Mouse (Mus musculus): ENCODE measurements at regions not wholly inside any gene's neighbourhood (a gene's known extent, or its start where the extent isn't known, plus 50 kb on each side); places are given as distances from the start of the nearest gene placed in this dataset.
"Not testable (repeated sequence)": the region's sequence is repeated elsewhere in the genome, so short reads cannot be mapped to it uniquely, and the experiment has no call there.

GRCm38 (mm10) chr14:71564816-71565215 is 926.8 kb downstream of the Gm9195 start:
- no peaks in the 10 kb centered on the region for H3K4me1 ChIP-seq (ENCODE audit: control insufficient read depth in 1 of 2, insufficient read depth in 2 of 2)
- no peak for DNase-seq (ENCODE audit: extremely low read depth)
- in situ Hi-C loops (cut with MboI; ENCODE audit: low pct_ligation_motif_present, low pct_unique_long_range_greater_than_20kb, low sequenced_read_pairs) = no loop called here
- TF ChIP-seq RCOR1 (conservative IDR thresholded peaks at IDR 0.05; ENCODE audit: low read depth, low read length) = no peak
- no peak for TF ChIP-seq CHD1 (IDR thresholded peaks at IDR 0.05; ENCODE audit: low read depth, low read length)
- no peak for TF ChIP-seq MYC (IDR thresholded peaks at IDR 0.05; ENCODE audit: low read depth, low read length)
- TF ChIP-seq BHLHE40 (IDR thresholded peaks at IDR 0.05; ENCODE audit: low read depth, low read length) = no peak
- no peak for TF ChIP-seq USF2 (conservative IDR thresholded peaks at IDR 0.05; ENCODE audit: low read depth, low read length)
- no peak for TF ChIP-seq ZMIZ1 (IDR thresholded peaks at IDR 0.05; ENCODE audit: low read depth, low read length)
- no peak for TF ChIP-seq MEF2A (IDR thresholded peaks at IDR 0.05; ENCODE audit: borderline replicate concordance, low read depth, low read length)
- TF ChIP-seq TBP (conservative IDR thresholded peaks at IDR 0.05; ENCODE audit: low read depth, low read length) = no peak
- TF ChIP-seq MAZ (IDR thresholded peaks at IDR 0.05; ENCODE audit: low read depth, low read length) = no peak
- TF ChIP-seq ETS1 (conservative IDR thresholded peaks at IDR 0.05; ENCODE audit: low read depth, low read length) = no peak
- TF ChIP-seq KAT2A (IDR thresholded peaks at IDR 0.05; ENCODE audit: insufficient replicate concordance, low read length) = no peak
- no peak for TF ChIP-seq ELF1 (IDR thresholded peaks at IDR 0.05; ENCODE audit: low read depth, low read length)
- H3K4me2 ChIP-seq (ENCODE audit: insufficient read depth, low read depth, poor library complexity, severe bottlenecking) = no peak overlapping the region
- H3K4me3 ChIP-seq (replicated peaks in 1 of 3; ENCODE audit: low read depth in 2 of 3, low read length in 2 of 3, poor library complexity in 1 of 3) = no peak overlapping the region
- no peak overlapping the region for H3K27ac ChIP-seq (ENCODE audit: insufficient read depth, low read depth)
- H3K27me3 ChIP-seq (replicated peaks) = peaks cover 39% of the 10 kb centered on the region
- dilution Hi-C loops (cut with MboI; ENCODE audit: extremely low pct_ligation_motif_present, extremely low pct_unique_long_range_greater_than_20kb, low sequenced_read_pairs) = no loop called here
- no peaks in the 10 kb centered on the region for H3K36me3 ChIP-seq (replicated peaks in 1 of 2; ENCODE audit: control insufficient read depth in 1 of 2, insufficient read depth in 1 of 2, low read length in 1 of 2)
- H3K9ac ChIP-seq (ENCODE audit: insufficient read depth, low read depth) = no peak overlapping the region
- H3K79me2 ChIP-seq (replicated peaks; ENCODE audit: control insufficient read depth, extremely low read depth, insufficient read depth, poor library complexity, severe bottlenecking) = no peaks in the 10 kb centered on the region
- no peaks in the 10 kb centered on the region for H3K9me3 ChIP-seq (replicated peaks; ENCODE audit: low read length)

- dilution Hi-C loops (cut with MboI; ENCODE audit: extremely low pct_ligation_motif_present, extremely low pct_unique_long_range_greater_than_20kb, low sequenced_read_pairs) (no loop called here), in situ Hi-C loops (cut with MboI; ENCODE audit: low pct_ligation_motif_present, low pct_unique_long_range_greater_than_20kb, low sequenced_read_pairs) (no loop called here)
- Histone ChIP-seq H3K36me3 (replicated peaks in 1 of 2; ENCODE audit: control insufficient read depth in 1 of 2, insufficient read depth in 1 of 2, low read length in 1 of 2) (no peaks in the 10 kb centered on the region), H3K27ac (ENCODE audit: insufficient read depth, low read depth) (no peak overlapping the region), H3K9me3 (replicated peaks; ENCODE audit: low read length) (no peaks in the 10 kb centered on the region), H3K4me2 (ENCODE audit: insufficient read depth, low read depth, poor library complexity, severe bottlenecking) (no peak overlapping the region), H3K27me3 (replicated peaks) (peaks cover 47% of the 10 kb centered on the region), H3K4me3 (replicated peaks in 1 of 3; ENCODE audit: low read depth in 2 of 3, low read length in 2 of 3, poor library complexity in 1 of 3) (no peak overlapping the region), H3K79me2 (replicated peaks; ENCODE audit: control insufficient read depth, extremely low read depth, insufficient read depth, poor library complexity, severe bottlenecking) (no peaks in the 10 kb centered on the region), H3K9ac (ENCODE audit: insufficient read depth, low read depth) (no peak overlapping the region), H3K4me1 (ENCODE audit: control insufficient read depth in 1 of 2, insufficient read depth in 2 of 2) (no peaks in the 10 kb centered on the region)
- DNase-seq (ENCODE audit: extremely low read depth) = no peak
- TF ChIP-seq MXI1 (IDR thresholded peaks at IDR 0.05; ENCODE audit: low read depth, low read length) (no peak), JUND (conservative IDR thresholded peaks at IDR 0.05; ENCODE audit: low read depth, low read length) (no peak), ZKSCAN1 (IDR thresholded peaks at IDR 0.05; ENCODE audit: borderline replicate concordance, low read depth, low read length) (no peak), EP300 (IDR thresholded peaks at IDR 0.05; ENCODE audit: low read length) (no peak), USF1 (IDR thresholded peaks at IDR 0.05; ENCODE audit: low read depth, low read length) (no peak), IRF4 (IDR thresholded peaks at IDR 0.05; ENCODE audit: low read depth, low read length) (no peak), TBP (conservative IDR thresholded peaks at IDR 0.05; ENCODE audit: low read depth, low read length) (no peak), ZNF384 (IDR thresholded peaks at IDR 0.05; ENCODE audit: low read depth, low read length) (no peak), BHLHE40 (IDR thresholded peaks at IDR 0.05; ENCODE audit: low read depth, low read length) (no peak), MEF2A (IDR thresholded peaks at IDR 0.05; ENCODE audit: borderline replicate concordance, low read depth, low read length) (no peak), UBTF (IDR thresholded peaks at IDR 0.05; ENCODE audit: low read depth, low read length) (no peak), JUN (IDR thresholded peaks at IDR 0.05; ENCODE audit: insufficient read depth, low read depth, low read length) (no peak), HCFC1 (IDR thresholded peaks at IDR 0.05; ENCODE audit: low read depth, low read length) (no peak), CHD1 (IDR thresholded peaks at IDR 0.05; ENCODE audit: low read depth, low read length) (no peak), MAX (IDR thresholded peaks at IDR 0.05; ENCODE audit: low read length) (no peak), RAD21 (IDR thresholded peaks at IDR 0.05; ENCODE audit: low read depth, low read length) (no peak), CTCF (conservative IDR thresholded peaks at IDR 0.05 in 1 of 2, IDR thresholded peaks at IDR 0.05 in 1 of 2; ENCODE audit: low read depth in 2 of 2, low read length in 2 of 2) (no peak)
Measured at GRCm38 (mm10) chr14:71561906-71562305, 929.7 kb downstream of the Gm9195 start.

DNA sequence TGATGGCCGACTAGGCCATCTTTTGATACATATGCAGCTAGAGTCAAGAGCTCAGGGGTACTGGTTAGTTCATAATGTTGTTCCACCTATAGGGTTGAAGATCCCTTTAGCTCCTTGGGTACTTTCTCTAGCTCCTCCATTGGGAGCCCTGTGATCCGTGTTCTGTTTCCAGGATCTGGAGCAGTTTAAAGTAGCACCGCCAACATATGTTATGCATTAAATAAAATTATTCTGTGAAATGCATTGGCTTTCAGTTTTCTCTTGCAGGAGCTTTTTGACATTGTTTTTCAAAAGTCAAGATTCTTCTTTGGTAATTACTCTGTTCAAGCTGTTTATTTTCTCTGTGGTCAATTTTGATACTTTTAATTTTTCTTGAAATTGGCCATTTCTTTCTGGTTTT is 937.3 kb downstream of the Gm9195 start:
- H3K27ac ChIP-seq (ENCODE audit: insufficient read depth, low read depth); dilution Hi-C loops (cut with MboI; ENCODE audit: extremely low pct_ligation_motif_present, extremely low pct_unique_long_range_greater_than_20kb, low sequenced_read_pairs); H3K9me3 ChIP-seq (replicated peaks; ENCODE audit: low read length); H3K9ac ChIP-seq (ENCODE audit: insufficient read depth, low read depth); DNase-seq (ENCODE audit: extremely low read depth); H3K36me3 ChIP-seq (replicated peaks in 1 of 2; ENCODE audit: control insufficient read depth in 1 of 2, insufficient read depth in 1 of 2, low read length in 1 of 2); H3K79me2 ChIP-seq (replicated peaks; ENCODE audit: control insufficient read depth, extremely low read depth, insufficient read depth, poor library complexity, severe bottlenecking); H3K4me2 ChIP-seq (ENCODE audit: insufficient read depth, low read depth, poor library complexity, severe bottlenecking); H3K4me1 ChIP-seq (ENCODE audit: control insufficient read depth in 1 of 2, insufficient read depth in 2 of 2); H3K4me3 ChIP-seq (replicated peaks in 1 of 3; ENCODE audit: low read depth in 2 of 3, low read length in 2 of 3, poor library complexity in 1 of 3); in situ Hi-C loops (cut with MboI; ENCODE audit: low pct_ligation_motif_present, low pct_unique_long_range_greater_than_20kb, low sequenced_read_pairs): not testable (repeated sequence)
- peaks cover 19% of the 10 kb centered on the region for H3K27me3 ChIP-seq (replicated peaks)
